Mouse (Mus musculus): Measurements from ENCODE around the gene Ccdc163.
A peak's percentile ranks its signal among the peaks of the same experiment; 100 is the strongest.
"Not testable (repeated sequence)": the region's sequence is repeated elsewhere in the genome, so short reads cannot be mapped to it uniquely, and the experiment has no call there.

The Ccdc163 gene

DNA sequence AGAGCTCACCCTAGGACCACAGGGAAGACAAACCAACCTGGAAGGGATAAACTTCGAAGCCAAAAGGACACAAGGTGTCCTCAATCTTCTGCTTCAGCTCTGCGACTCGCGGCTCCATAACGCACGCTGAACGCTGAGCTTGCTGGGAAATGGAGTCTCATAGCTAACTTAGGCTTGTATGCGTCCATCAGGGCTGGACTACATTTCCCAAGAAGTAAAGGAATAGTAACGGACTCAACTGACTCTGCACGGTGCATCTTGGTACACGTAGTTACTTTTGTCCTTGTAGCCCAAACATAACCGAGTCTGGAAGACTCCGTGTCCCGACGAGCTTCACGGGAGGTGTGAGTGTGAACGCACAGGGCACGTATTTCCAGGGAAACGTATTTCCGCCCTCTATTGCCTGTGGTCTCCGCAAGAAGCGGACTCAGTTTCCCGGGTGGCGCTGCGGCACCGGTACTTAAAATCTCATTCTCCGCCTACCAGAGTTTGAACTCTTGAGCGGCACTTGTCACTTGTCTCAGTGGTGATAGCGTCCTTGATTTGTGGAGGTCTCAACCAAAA lies at the start of gene Ccdc163, which contains the start of gene Mmachc:
TSS of gene Ccdc163 (plus strand) at position 309 of the 564 bp plus-strand sequence.
TSS of gene Mmachc (minus strand) at position 206 of the 564 bp plus-strand sequence.
- no peaks in the 10 kb centered on the region for H3K27me3 ChIP-seq (ENCODE audit: control insufficient read depth, insufficient read depth, low read length, poor library complexity, severe bottlenecking)
- peak; percentile 93 for DNase-seq (ENCODE audit: low read depth, low spot score)
- H3K36me3 ChIP-seq (ENCODE audit: control insufficient read depth, insufficient read depth, low read length, poor library complexity, severe bottlenecking), result 0 out of 2 replicates have a peak, but pooled peaks cover 3% of the 10 kb centered on the region

DNA sequence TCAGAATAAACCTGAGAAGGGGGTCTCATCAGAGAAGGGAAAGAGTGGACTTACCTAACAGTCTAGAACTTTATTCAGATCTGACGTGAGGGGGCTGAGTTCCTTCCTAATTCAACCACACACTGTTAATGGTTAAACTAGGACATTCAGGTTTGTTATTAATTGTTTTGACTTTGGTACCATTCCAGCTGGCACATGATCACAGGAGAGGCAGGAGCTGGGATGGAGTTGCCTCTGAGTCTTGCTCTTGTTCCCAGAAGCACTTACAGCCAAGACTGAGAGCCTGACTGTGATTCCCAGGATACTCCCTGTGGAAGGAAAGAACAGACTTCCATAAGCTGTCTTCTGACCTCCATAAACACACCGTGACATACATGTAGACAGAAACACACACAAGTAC lies 48.8 kb upstream of the Ccdc163 start:
- no peaks in the 10 kb centered on the region for H3K27me3 ChIP-seq (ENCODE audit: control insufficient read depth, insufficient read depth, low read length, poor library complexity, severe bottlenecking)
- DNase-seq (ENCODE audit: low read depth, low spot score), result no peak
- H3K36me3 ChIP-seq (ENCODE audit: control insufficient read depth, insufficient read depth, low read length, poor library complexity, severe bottlenecking), result no peaks in the 10 kb centered on the region

DNA sequence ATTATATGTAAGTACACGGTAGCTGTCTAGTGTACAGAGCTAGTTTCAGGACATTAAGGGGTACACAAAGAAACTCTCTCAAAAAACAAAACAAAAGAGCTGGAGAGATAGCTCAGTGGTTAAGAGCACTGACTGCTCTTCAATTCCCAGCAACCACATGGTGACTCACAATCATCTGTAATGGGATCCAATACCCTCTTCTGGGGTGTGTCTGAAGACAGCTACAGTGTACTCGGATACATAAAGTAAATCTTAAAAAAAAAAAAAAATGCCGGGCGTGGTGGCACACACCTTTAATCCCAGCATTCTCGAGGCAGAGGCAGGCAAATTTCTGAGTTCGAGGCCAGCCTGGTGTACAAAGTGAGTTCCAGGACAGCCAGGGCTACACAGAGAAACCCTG lies 48.4 kb upstream of the Ccdc163 start:
- not testable (repeated sequence) for DNase-seq (ENCODE audit: low read depth, low spot score); H3K27me3 ChIP-seq (ENCODE audit: control insufficient read depth, insufficient read depth, low read length, poor library complexity, severe bottlenecking)

DNA sequence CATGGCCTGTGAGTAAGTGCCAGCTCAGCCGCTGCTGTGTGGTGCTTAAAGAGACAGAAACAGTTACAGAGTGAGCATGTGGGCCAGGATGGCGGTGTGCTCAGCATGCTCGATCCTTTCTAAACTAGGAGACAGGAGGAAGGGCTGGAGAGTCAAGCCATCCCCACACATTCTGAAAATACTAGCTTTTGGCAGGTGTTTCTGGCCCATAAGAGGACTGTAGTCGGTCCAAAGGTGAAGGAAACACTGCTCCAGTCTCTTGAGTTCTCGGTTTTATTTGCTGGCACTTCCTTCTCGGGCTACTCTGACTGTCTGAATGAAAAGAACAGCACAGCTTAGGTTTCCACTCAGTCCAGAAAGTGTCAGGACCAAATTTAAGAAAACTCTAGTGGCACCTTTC lies 47.5 kb upstream of the Ccdc163 start:
- DNase-seq (ENCODE audit: low read depth, low spot score), result no peak
- Histone ChIP-seq H3K36me3 (ENCODE audit: control insufficient read depth, insufficient read depth, low read length, poor library complexity, severe bottlenecking) (no peaks in the 10 kb centered on the region), H3K27me3 (ENCODE audit: control insufficient read depth, insufficient read depth, low read length, poor library complexity, severe bottlenecking) (no peaks in the 10 kb centered on the region)

More for the DNA sequence above, 48.4 kb upstream of the Ccdc163 start:
- H3K36me3 ChIP-seq (ENCODE audit: control insufficient read depth, insufficient read depth, low read length, poor library complexity, severe bottlenecking), result not testable (repeated sequence)

DNA sequence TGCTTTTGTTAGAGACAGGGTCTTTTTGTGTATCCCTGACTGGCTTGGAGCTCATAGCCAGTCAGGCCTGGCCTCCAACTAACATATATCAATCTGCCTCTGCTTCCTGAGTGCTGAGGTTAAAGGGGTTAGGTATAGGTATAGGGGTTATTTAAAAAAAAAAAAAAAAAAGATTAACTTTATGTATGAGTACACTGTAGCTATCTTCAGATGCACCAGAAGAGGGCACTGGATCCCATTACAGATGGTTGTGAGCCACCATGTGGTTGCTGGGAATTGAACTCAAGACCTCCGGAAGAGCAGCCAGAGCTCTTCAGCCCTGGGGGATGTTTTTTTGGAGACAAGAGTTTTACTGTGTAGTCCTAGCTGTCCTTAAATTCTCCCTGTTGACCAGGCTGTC lies 46.3 kb upstream of the Ccdc163 start:
- Histone ChIP-seq H3K36me3 (ENCODE audit: control insufficient read depth, insufficient read depth, low read length, poor library complexity, severe bottlenecking) (no peaks in the 10 kb centered on the region), H3K27me3 (ENCODE audit: control insufficient read depth, insufficient read depth, low read length, poor library complexity, severe bottlenecking) (no peaks in the 10 kb centered on the region)
- no peak for DNase-seq (ENCODE audit: low read depth, low spot score)

DNA sequence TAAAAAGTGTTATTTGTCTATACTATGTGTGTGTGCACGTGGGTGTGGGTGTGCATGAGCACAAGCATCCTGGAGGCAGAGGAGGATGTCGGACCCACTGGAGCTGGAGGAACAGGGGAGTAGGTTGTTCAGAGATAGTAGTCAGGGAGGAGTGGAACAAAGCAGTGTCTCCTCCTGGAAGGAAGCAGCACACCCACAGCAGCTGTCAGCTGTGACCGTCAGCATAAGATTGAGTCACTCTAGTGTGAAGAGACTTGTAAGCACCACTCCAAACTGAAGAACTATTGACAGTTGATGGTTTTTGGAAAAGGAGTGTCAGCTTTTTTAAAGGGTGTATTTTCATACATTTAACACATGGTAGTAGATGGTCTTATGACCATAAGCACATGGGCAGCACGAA lies 41.7 kb upstream of the Ccdc163 start:
- peak; percentile 30 for DNase-seq (ENCODE audit: low read depth, low spot score)
- Histone ChIP-seq H3K27me3 (ENCODE audit: control insufficient read depth, insufficient read depth, low read length, poor library complexity, severe bottlenecking) (no peaks in the 10 kb centered on the region), H3K36me3 (ENCODE audit: control insufficient read depth, insufficient read depth, low read length, poor library complexity, severe bottlenecking) (no peaks in the 10 kb centered on the region)

DNA sequence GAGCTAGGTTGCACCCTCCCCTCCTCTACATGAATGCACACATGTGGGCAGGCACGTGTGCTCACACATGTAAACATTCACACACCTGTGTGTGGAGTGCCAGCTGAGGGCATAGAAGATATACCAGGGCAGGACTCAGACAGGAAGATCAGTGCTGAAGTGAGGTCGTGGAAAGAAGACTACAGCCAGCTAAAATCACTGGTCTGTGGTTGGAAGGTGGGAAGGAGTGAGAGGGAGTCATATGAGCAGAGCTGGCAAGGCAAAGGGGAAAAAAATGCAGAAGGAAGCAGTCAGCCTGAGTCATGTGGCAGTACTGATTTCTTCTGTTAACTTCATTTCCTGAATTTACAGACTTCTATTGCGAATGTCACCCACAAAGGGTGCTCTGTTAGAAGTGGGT lies 40.2 kb upstream of the Ccdc163 start:
- Histone ChIP-seq H3K36me3 (ENCODE audit: control insufficient read depth, insufficient read depth, low read length, poor library complexity, severe bottlenecking) (no peaks in the 10 kb centered on the region), H3K27me3 (ENCODE audit: control insufficient read depth, insufficient read depth, low read length, poor library complexity, severe bottlenecking) (no peaks in the 10 kb centered on the region)
- DNase-seq (ENCODE audit: low read depth, low spot score), result peak; percentile 57

DNA sequence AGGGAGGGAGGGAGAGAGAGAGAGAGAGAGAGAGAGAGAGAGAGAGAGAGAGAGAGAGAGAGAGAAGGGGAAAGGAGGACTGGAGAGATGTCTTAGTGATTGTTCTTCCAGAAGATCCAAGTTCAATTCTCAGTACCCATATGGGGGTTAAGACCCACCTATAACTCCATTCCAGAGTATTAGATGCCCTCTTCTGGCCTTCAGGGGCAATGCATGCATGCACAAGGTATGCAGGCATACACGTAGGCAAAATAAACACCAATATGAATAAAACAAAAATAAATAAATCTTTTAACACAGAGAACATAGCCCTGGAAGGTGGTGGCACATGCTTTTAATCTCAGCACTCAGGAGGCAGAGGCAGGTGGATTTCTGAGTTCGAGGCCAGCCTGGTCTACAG lies 39.0 kb upstream of the Ccdc163 start:
- peak; percentile 31 for DNase-seq (ENCODE audit: low read depth, low spot score)
- Histone ChIP-seq H3K36me3 (ENCODE audit: control insufficient read depth, insufficient read depth, low read length, poor library complexity, severe bottlenecking) (no peaks in the 10 kb centered on the region), H3K27me3 (ENCODE audit: control insufficient read depth, insufficient read depth, low read length, poor library complexity, severe bottlenecking) (no peaks in the 10 kb centered on the region)

DNA sequence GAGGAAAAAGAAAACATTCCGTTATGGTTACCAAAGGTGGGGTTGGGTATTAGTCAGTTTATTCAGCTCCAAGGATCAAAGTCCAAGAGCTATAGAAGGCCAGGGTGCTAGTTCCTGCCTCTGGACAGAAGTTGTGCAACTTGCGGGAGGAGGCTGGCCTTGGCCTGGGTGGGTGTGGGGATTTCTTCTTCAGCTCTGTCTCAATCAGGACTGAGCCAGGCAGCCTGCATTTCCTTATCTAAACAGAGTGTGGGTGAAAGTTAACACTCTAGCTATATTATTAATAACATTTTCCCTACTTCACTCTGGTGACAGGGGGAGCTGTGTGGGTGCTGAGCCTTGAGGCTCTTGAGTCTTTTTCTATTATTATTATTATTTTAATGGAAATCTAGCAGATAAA lies 35.5 kb upstream of the Ccdc163 start:
- no peaks in the 10 kb centered on the region for H3K27me3 ChIP-seq (ENCODE audit: control insufficient read depth, insufficient read depth, low read length, poor library complexity, severe bottlenecking)
- DNase-seq (ENCODE audit: low read depth, low spot score), result no peak
- no peaks in the 10 kb centered on the region for H3K36me3 ChIP-seq (ENCODE audit: control insufficient read depth, insufficient read depth, low read length, poor library complexity, severe bottlenecking)

DNA sequence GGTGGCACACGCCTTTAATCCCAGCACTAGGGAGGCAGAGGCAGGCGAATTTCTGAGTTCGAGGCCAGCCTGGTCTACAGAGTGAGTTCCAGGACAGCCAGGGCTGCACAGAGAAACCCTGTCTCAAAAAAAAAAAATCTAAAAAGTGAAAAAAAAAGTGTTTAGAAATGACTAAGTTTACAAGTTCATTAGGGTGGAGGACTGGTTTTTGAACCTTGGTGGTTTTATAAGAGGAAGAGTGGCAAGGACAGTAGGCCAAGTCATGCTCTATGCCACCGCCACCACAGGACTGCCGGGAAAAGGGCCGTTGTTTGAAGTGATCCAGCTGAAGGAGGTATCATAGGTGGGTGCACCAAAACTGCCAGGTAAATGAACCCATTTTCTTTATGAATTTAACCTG lies 33.5 kb upstream of the Ccdc163 start:
- not testable (repeated sequence) for H3K36me3 ChIP-seq (ENCODE audit: control insufficient read depth, insufficient read depth, low read length, poor library complexity, severe bottlenecking); H3K27me3 ChIP-seq (ENCODE audit: control insufficient read depth, insufficient read depth, low read length, poor library complexity, severe bottlenecking); DNase-seq (ENCODE audit: low read depth, low spot score)

DNA sequence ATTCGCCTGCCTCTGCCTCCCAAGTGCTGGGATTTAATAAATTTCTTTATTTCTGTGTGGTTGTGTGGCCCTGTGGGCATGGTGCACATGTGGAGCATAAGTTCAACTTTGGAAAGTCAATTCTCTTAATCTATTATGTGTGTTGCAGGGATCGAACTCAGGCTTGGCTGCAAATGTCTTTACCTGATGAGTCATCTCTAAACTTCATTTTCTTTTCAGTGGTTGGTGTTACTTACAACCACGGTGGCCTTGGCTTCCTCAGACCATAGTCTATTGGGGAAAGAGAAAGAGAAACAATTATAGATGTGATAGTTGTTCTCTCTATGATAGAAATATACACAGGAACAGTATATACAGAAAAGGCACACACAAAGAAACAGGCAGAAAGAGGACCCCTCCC lies 32.3 kb upstream of the Ccdc163 start:
- H3K27me3 ChIP-seq (ENCODE audit: control insufficient read depth, insufficient read depth, low read length, poor library complexity, severe bottlenecking), result no peaks in the 10 kb centered on the region
- no peak for DNase-seq (ENCODE audit: low read depth, low spot score)
- H3K36me3 ChIP-seq (ENCODE audit: control insufficient read depth, insufficient read depth, low read length, poor library complexity, severe bottlenecking), result no peaks in the 10 kb centered on the region

DNA sequence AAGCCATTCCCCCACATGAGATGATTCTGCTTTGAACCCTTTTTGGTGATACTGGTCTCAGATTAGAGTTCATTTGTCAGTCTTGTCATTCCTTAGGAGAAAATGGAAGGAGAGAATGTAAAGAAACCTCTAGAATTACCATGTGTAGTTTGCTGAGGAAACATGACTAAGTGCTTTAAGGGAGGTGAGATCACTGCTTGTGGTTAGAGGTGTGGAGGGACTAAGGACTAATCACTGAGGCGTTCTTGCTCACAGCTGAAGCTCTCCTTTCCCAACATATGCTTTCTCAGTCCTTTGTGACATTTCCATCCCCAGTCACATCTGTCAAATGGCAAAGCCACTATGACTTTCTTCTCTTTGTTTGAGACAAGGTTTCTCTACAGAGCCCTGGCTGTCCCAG lies 30.5 kb upstream of the Ccdc163 start:
- Histone ChIP-seq H3K27me3 (ENCODE audit: control insufficient read depth, insufficient read depth, low read length, poor library complexity, severe bottlenecking) (no peaks in the 10 kb centered on the region), H3K36me3 (ENCODE audit: control insufficient read depth, insufficient read depth, low read length, poor library complexity, severe bottlenecking) (no peaks in the 10 kb centered on the region)
- no peak for DNase-seq (ENCODE audit: low read depth, low spot score)

DNA sequence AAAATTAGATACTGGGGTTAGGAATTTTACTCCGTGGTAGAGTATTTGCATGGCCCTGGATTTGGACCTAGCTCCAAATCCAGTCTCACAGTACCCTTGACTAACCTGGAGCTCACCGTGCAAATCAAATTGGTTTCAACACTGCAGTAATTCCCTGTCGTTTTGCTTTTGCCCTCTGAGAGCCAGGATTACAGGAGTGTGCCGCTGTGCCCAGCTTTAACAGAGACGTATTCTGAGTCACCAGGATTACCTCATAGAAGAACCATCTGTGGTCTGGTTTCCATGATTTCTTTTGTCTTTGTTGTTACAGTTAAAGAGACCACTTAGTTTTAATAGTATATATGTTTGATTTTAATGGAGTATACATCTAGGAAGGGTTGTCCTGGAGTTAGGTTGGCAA lies 29.2 kb upstream of the Ccdc163 start:
- no peaks in the 10 kb centered on the region for H3K27me3 ChIP-seq (ENCODE audit: control insufficient read depth, insufficient read depth, low read length, poor library complexity, severe bottlenecking)
- no peak for DNase-seq (ENCODE audit: low read depth, low spot score)

DNA sequence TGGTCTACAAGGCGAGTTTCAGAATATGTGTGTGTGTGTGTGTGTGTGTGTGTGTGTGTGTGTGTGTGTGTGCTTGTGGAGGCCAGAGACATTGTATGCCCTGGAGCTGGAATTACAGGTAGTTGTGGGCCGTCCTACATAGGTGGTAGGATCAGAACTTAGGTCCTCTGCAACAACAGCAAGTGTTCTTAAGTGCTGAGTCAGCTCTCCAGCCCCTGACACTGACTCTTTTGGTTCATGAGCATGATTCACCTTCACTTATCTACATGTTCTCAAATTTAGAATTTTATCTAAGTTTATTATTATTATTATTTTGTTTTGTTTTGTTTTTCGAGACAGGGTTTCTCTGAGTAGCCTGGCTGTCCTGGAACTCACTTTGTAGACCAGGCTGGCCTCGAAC lies 27.8 kb upstream of the Ccdc163 start:
- H3K27me3 ChIP-seq (ENCODE audit: control insufficient read depth, insufficient read depth, low read length, poor library complexity, severe bottlenecking); DNase-seq (ENCODE audit: low read depth, low spot score); H3K36me3 ChIP-seq (ENCODE audit: control insufficient read depth, insufficient read depth, low read length, poor library complexity, severe bottlenecking): not testable (repeated sequence)

More for the DNA sequence above, 29.2 kb upstream of the Ccdc163 start:
- H3K36me3 ChIP-seq (ENCODE audit: control insufficient read depth, insufficient read depth, low read length, poor library complexity, severe bottlenecking), result no peaks in the 10 kb centered on the region

DNA sequence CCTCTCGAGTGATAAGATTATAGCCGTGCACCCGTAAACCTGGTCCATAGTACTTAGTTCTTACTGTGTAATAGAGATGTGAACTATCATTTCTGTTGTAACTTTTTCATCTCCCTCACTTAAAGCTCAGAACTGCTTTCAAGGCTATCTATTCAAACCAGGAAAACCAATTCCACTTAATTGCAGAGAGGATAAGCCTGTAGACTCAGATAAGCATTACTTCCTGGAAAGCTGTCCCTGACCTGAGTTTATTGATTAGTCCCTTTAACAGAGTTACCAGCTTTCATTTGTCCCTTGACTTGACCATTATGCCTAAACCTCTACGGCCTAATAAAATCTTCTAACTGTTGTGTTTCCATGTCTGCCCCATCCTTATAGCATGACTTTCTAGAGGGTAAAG lies 24.4 kb upstream of the Ccdc163 start:
- peaks cover 2% of the 10 kb centered on the region; the same call in 1 of the 2 replicates for H3K36me3 ChIP-seq (ENCODE audit: control insufficient read depth, insufficient read depth, low read length, poor library complexity, severe bottlenecking)
- H3K27me3 ChIP-seq (ENCODE audit: control insufficient read depth, insufficient read depth, low read length, poor library complexity, severe bottlenecking), result no peaks in the 10 kb centered on the region

DNA sequence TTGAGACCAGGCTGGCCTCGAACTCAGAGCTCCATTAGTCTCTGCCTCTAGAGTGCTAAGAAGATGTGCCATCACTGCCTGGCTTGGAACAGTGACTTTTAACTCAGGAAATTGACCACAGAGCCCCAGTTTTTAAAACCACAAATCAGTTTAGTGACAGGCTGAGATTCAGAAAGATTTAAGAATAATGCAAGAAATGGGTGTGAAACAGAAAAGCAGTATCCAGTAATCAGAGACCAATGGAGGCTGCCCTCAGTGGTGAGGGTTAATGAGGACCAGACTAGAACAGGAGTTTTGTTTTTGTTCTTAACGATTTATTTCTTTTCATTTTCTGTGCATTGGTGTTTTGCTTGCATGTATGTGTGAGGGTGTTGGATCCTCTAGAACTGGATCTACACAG lies 23.6 kb upstream of the Ccdc163 start:
- Histone ChIP-seq H3K27me3 (ENCODE audit: control insufficient read depth, insufficient read depth, low read length, poor library complexity, severe bottlenecking) (no peaks in the 10 kb centered on the region), H3K36me3 (ENCODE audit: control insufficient read depth, insufficient read depth, low read length, poor library complexity, severe bottlenecking) (peaks cover 2% of the 10 kb centered on the region; the same call in 1 of the 2 replicates)
- no peak for DNase-seq (ENCODE audit: low read depth, low spot score)

More for the DNA sequence above, 24.4 kb upstream of the Ccdc163 start:
- DNase-seq (ENCODE audit: low read depth, low spot score), result no peak
